Mouse (Mus musculus) spleen, postnatal 14 days (tissue): ENCODE data around the gene Asb18.
A peak's percentile ranks its signal among the peaks of the same experiment; 100 is the strongest.

ENCODE experiments used
- DNase-seq, 2 experiments: peaks; one replicate each; pipeline ENCODE4 v3.0.0; 2021 to 2022; ENCODE audit warnings: low spot score in 2 of 2

Asb18 gene

DNA sequence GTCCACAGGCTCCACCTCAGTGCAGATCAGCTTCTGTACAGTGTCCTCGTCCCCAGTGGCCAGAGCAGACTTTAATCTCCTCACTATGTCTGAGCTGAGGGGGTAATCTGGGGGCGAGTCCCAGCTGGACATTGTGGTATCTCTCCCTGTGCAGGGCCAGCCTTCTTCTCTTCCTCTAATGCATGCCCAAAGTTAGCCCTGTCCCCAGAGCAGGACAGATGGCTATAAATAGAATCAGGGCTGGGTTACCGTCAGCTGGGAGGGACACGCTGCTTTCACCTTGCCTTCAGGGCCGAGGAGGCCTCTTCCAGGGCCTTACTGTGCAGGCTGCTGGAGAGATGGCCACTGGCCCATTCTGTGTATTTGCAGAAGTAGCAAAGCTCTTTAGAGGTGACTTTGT is at the start of gene Asb18:
Gene Asb18, minus strand, starts transcription at position 221 of the 400 bp plus-strand sequence.
- DNase-seq = no peak

DNA sequence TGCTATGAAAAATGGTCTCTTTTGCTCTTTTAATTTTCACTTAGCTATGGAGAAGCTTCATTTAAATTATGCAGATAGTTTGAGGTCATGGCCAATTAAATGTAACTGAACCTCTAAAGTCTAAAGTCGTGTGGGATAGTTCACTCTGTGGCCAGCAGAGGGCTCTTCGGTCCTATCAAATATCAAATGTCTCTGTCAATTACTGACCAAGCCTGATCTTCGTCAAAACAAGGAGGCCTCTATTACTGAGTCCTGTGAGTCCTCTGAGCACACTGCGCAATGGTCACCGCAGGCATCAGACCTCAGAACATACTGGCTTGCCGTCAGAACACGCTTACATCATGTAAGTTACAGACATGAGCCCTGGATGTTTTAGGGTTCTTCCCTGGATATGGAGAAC is 46.1 kb upstream of the Asb18 start:
- peak in 1 of 2 experiments; percentile 15 for DNase-seq

DNA sequence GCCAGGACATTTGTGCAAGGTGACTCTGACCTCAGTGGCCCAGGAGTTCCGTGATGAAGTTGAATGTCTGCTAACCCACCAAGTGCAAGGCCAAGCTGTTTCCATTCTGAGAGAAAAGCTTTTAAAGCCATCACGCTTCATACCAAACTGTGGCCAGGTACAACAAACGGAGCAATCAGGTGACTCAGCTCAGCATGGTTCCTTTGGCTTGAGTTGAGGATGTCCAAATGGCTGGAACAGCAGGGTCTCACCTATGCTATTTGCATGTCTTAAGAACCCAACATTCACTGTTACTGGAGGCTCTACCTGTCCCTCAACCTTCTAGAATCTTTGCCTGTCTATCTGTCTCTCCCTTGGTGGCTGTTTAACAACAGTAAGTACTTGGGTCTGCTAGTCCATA is 45.6 kb upstream of the Asb18 start:
- no peak for DNase-seq

DNA sequence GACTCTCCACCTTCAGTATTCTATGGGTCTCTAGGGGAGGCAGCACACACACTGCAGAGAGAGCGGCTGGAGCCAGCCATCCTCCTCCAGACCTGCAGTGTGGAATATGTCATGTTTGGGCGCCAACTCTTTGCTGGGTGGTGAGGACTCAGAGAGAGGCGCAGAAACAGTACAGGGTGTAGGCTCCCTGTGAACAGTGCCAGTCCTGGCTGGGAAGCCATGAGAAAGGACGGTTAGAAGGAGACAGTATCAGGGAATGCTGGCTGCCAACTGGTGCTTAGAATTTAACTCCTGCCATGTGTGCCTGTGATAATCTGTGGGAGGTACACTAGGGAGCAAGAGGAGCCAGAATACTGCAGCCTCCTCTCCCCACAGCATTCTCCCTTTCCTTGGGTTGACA is 40.5 kb upstream of the Asb18 start:
- DNase-seq = no peak

DNA sequence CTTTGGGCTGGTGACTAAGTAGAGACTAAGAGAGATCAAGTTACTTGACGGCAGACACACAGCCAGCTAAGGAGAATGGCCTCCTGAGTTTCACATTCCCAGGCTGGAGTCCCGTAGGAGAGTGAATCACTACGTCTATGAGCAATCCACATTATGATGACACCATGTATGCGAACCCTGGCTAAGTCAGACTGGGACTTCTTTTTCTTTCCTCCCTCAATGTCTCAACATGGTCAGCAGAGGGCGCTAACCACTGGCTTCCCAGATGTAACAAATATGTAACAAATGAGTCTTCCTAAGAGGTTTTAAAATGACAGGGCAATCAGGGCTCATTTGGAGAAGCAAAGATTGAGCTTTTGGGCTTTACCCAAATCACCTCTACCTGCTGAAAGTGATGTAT is 36.9 kb upstream of the Asb18 start:
- peak in 1 of 2 experiments; percentile 8 for DNase-seq

DNA sequence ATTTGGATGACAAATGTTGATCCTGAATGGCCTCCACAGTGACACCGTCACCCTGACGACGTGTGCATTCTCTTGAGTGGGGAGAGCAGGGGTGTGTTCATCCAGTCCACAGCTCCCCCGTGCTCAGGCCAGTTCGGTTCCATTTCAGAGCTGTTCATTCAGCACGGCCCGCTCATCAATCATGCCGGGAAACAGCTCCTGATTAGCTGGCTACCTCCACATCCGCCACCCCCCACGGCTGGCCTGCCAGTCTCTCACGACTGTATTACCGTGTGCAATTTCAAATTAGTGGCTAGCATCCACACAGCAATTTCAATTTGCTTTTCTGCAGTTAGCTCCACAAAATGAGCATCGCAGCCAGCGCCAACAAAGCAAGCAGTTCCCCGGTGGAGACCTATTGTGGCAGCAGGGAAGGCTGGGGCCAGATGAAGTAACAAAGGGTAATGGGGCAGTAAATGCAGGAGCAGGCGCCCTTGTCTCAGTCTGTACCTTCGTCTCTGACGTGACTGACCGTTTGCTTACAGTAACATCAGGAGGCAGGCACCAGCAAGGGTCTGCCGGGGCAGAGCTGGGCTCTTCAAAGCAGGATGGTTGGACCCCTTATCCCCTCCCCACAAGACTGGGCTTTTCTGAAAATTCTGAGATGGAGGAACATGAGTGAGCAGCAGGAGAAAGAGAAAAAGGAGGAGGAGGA is 35.7 kb upstream of the Asb18 start:
- no peak for DNase-seq

DNA sequence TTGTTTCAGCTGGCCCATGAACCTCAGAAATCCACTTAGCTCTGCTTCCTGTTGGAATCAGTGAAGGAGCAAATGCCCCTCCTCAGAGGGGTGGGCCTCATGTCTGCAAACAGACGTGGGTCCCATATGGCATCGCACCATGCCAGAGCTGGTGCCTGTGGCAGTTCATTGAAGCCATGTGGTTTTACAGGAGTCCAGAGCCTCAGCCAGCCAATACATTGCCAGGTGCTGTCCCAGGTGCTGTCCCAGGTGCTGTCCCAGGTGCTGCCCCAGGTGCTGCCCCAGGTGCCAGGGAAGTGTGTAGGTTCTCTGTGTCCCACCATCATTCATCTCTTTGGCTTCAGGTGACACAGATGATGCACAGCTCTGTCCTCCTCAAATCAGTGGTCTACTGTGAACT is 13.8 kb upstream of the Asb18 start:
- DNase-seq = no peak

DNA sequence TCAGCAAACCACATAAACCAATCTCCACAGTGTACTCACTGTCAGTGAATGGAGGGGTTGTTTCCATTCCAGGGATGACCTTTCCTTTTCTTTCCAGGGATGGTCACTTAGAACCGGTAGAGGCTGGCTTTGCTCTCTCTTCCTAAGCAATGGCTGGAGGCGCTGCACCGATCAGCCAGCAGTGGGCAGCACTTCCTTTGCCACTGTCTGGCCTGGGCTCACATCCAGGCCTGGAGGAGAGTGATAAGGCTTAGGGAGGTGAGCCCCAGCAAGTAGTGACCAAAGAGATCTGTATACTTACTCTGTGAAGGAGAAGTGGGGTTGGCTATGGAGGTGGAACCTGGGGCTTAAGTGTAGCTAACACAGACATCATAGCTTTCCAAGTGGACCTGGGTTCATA is 12.5 kb upstream of the Asb18 start:
- DNase-seq = no peak

DNA sequence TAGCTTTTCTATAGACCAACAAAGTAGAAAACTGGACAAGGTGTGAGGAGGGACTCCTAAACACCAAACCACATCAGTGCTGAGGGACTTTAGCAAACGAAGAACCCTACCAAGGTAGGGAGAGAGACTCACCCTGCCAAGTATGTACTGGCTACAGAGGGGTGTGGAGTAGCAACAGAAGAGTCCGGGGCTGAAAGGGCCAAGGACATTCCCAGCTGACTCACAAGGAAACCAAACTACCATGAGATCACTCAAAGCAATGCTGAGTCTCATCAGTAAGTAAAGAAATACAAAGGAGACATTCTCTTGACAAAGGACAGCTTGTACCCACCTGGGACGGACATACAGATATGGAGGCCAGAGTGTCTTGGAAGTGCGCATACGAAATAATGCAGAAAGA is 5.9 kb upstream of the Asb18 start:
- DNase-seq = no peak

DNA sequence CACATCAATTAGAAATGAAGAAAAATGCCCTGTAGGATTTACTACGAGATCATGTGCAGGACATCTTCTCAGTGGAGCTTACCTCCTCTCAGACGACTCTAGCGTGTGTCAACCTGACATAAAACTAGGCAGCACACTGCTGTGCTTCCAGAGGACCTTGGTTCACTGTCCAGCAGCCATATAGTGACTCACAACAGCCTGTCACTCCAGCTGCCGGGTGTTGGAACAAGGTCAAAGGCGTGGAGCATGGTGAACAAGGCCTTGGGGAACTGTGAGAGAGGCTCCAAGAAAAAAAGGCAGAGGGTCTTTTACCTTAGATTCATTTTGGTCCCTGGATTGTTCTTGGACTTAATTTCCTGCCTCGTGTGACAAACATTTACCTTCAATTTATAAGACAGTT is 3.6 kb upstream of the Asb18 start:
- no peak for DNase-seq

DNA sequence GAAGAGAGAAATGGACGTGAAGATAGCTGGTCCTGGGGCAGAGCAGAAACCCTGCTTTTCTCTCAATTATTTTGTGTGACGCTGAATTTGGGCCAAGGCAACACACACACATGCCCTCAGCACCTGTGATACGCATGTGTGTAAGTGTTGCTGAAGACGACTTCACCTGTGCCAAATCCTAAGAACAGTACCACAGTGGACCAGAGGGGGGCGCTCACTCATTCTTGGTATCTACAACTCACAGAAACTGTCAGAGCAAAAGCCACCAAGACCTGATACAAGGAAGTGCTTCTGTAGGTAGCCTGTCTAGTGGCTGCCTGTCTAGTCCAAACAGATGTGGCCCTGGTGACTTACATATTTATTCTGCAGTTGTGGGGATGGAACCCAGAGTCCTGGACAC is 1.2 kb downstream of the Asb18 start:
- DNase-seq = no peak

DNA sequence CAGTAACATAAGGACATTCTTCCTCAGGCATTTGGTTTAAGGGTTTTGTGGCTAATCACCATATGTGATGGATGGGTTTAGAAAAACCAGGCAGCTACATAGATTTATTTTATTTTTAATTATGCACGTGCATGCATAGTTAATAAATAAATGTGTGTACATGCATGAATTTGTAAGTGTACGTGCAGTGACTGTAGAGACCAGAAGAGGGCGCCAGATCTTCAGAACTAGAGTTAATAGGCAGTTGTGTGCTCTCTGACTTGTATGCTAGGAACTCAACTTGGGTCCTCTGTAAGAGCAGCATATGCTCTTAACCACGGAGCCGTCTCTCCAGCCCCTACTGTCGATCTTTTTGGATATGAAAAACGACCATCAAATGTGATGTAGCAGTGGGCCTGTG is 1.6 kb downstream of the Asb18 start:
- no peak for DNase-seq

DNA sequence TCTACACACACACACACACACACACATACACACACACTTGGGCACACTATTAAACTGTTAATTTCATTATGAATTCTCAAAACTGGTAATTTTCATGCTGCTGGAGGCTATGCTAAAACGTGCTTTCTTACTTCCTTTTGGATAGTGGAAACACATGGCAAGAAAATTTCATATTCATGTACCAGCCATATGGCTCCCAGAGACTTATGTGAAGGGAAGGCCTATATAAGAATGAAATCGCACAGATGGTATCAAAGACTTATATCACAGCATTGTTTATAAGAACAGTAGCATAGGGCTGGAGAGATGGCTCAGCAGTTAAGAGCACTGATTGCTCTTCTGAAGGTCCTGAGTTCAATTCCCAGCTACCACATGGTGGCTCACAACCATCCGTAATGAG is 2.3 kb downstream of the Asb18 start:
- DNase-seq = no peak

DNA sequence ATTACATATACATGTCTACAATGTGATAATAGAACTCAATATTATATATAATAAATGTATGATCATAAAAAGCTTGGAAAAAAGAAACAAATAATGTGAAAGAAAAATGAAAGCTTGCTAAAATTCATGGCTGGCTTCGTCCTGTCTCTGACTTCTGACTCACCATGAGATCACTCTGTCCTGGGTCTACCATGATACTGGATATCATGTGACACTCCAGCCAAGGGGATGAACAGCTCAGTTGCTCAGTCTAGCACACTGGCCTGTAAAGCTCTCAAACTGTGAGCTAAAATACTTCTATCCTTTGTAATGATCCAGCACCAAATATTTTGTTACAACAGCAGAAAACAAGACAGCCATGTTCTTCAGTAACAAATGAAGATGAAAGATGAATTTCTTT is 4.4 kb downstream of the Asb18 start:
- DNase-seq = no peak

DNA sequence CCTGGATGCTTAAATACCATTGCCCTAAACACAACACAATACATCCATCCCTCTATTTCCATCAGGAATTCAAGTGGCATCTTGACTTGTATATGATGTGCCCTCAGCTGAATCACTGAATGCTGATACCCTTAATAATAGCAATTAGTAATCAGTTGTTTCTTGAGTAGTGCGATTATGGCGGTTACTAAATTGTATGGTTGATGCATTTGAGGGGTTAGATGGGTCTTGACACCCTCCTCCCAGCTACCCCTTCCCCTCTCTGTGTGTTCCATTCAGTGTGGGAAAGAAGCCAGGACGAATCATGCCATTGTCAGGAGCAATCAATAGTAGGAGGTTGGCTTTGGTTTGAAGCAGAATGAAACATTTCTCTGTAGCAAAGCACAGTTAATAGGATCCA is 5.3 kb downstream of the Asb18 start:
- no peak for DNase-seq

DNA sequence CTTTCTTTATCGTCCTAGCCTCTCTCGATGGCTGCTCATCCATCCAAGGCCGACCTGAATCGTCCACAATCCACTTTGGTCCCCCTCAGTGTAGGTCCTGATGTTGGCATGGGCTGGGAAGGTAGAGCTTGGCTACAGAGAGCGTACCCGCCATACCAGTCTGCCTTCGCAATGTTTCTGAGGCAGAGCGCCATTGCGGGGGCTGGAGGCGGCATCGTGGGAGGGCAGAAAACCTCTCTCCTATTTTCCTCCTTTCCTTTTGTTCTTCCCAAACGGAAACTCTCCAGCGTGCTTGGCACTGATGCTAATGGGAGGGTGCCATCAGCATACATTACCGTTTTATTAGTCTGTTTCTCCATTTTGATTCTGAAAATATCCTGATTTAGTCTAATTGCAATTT is 7.8 kb downstream of the Asb18 start:
- no peak for DNase-seq

DNA sequence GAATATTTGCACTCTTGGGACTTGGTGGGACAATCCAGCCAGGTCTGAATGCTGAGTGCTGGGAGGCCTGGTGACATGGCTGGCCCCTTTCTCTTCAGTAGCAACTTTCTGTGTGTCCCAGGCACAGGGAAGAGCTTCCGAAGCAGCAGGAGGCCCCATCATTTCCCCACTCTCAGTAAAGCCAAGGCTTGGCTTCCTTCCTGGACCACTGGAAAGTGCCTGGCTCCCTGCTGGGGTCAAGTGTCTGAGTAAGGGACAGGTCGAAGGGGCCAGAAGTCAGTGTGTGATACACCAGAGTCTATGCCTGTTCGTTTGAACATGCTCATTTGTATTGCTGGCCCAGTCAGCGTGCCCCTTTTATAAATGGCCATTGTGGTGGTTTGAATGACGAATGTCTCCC is 13.5 kb downstream of the Asb18 start:
- no peak for DNase-seq

DNA sequence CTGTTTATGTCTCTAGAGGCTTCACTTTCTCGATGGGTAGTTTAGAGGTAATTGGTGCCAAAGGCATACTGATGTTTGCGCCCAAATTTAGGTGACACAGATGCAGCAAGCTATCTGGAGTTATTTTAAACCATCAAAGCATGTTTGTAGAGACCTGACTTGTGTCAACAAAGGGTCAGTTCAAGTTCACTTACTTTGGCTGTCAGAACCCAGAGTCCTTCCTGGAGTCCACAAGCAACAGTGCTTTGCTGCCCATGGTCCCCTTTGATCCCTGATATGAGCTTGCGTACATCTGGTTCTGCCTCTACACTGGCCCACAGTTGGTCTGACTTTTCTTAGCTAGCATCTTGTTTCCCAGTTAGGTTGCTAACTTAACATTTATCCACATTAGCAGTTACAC is 14.6 kb downstream of the Asb18 start:
- no peak for DNase-seq

DNA sequence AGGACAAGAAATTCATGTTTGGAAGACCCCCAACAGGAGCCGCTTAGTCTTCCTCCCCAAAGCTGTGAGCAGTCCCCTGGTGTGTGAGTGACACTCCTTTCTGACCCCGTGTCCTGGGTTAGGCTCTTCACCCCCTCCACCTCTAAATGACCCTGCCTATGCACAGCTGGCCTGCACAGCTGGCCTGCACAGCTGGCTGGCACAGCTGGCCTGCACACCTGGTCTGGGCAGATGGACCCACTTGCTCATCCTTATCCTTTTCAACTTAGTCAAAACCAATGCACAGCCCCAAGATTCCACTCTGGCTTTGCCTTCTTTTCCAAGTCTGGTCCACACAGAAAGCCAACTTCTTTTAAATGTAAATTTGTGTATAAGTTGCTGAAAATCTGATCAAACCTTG is 15.8 kb downstream of the Asb18 start:
- DNase-seq = no peak

DNA sequence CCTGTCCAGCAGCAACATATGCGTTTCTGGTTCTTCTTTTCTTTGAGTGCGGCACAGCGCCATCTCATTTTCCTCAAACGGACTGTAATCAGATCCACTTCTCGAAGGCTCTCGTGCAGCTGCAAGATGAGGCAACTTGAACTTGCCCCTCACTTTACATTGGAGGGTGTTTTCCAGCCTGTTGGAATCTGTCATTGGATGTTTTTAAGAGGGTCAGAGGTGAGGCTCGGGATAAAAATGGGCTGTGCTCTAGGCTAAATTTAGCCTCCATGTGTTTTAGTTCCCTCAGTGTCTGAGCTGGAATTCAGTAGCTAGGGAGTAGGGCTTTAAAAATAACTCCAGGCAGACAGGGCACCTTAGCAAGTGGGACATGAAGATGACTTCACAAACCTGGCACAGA is 16.4 kb downstream of the Asb18 start:
- DNase-seq = no peak

DNA sequence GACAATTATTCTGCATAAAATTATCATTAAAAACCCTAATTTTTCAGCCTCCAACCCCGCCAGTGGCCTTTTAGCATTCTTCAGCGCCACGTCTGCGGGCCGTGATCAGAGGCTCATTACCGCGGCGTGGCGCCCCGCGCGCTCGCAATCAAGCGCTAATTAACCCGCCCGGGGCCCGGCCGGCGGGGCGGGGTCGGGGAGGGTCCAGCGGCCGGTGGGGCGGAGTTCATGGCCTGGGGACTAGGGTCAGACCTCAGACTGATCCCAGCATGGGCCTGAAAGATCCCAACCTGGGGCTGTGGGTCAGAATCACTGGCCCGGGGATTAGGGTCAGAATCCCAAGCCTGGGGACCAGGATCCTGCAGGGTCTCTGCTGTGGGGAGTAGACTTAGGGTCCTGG is 22.2 kb downstream of the Asb18 start:
- DNase-seq = no peak

DNA sequence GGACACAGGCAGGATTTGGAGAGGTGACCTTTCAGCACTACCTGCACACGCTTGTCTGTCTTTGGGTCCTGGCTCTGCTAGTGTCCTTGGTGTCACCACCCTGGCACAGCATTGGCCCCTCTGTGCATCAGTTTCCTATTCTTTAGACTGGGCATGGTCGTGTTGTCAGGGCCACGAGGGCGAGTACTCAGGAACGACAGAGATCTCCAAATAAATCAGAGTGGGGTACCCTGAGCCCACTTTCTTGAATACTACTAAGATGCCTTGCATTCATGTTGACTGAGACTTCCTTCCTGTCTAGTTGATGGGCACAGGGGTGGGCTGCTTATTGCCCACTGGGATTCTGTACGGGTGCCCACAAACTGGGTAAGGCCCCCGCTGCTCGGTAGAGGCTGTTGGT is 37.2 kb downstream of the Asb18 start:
- DNase-seq = no peak

DNA sequence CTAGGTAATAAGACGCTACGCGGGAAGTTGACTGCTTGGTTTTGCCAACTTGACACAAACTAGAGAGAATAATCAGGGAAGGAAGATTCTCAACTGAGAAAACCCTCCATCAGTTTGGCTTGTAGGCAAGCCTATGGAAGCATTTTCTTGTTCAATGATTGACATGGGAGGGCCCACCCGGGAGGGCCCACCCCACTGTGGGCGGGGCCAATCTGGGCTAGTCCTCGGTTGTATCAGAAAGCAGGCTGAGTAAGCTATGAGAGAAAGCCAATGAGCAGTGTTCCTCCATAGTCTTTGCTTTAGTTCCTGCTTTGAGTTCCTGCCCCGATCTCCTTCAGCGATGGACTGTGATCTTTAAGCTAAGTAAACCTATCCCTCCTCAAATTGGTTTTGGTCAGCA is 38.1 kb downstream of the Asb18 start:
- no peak for DNase-seq

DNA sequence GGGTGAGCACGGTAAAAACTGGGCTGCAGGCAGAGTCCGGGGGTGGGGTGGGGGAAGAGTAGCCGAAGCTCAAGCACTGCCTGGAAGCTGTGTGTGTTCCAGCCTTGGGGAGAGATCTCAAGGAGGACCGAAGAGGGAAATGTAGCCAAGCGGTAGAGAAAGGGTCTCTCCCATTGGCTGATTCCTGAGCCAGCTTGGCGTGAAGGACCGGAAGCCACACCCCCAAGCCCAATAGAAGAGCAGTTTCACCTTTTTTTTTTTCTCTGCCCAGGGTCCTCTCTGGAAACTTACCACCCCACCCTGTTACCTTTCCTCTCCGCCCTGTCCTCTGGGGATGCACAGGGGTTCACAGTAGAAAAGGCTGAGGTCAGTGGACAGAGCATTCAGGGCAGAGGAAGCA is 39.9 kb downstream of the Asb18 start:
- no peak for DNase-seq

DNA sequence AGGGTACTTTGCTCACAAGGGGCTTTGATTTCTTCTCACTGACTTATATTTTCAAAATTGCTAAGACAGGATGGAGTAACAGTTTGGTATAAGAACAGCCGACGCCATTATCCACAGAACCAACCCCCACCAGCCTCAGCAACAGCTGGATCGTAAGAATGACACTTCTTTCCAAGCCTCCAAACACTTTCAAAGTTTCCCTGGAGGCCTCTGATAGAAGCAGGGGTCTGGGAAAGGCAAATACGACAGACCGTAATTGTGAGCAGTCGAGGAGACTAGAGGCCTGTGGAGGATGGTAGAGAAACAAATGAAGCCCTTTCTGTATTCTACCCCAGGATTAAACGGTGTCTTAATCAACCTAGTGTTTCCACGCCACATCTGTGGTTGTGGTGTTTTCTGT is 42.6 kb downstream of the Asb18 start:
- no peak for DNase-seq
